Mouse (Mus musculus) G1E (cell line): ENCODE results near the gene Ndufa13.

Source experiments
- CTCF ChIP-seq: IDR thresholded peaks from 2 replicates; pipeline ENCODE4 v1.5.1; 2012; ENCODE audit warnings: low read depth, low read length, inconsistent platforms, mixed read lengths
- GATA2 ChIP-seq: IDR thresholded peaks from 2 replicates; pipeline ENCODE4 v1.6.1; 2012; ENCODE audit warnings: low read depth, low read length, inconsistent platforms, borderline replicate concordance
- POLR2AphosphoS5 ChIP-seq: IDR thresholded peaks from 2 replicates; pipeline ENCODE4 v1.6.1; 2012; ENCODE audit warnings: low read depth, low read length, inconsistent platforms; ENCODE audit not compliant: insufficient replicate concordance
- TAL1 ChIP-seq: conservative IDR thresholded peaks from 2 replicates; pipeline ENCODE4 v1.6.1; 2012; ENCODE audit warnings: low read depth, low read length, inconsistent platforms, mixed read lengths

- TF ChIP-seq CTCF (no peak), GATA2 (no peak), POLR2AphosphoS5 (no peak), TAL1 (no peak)
These were observed 54.9 kb downstream of the Ndufa13 start for GRCm38 (mm10) chr8:69847167-69848065.
